Mouse (Mus musculus): Measurements from ENCODE around the gene Lsm3. TPM values are rescaled to one million over a fixed set of nuclear protein-coding genes. Genes with fewer than 3 reads are reported as not detected.

Gene Lsm3
- polyA plus RNA-seq, 1 experiment from 2014 or later: 292 TPM

DNA sequence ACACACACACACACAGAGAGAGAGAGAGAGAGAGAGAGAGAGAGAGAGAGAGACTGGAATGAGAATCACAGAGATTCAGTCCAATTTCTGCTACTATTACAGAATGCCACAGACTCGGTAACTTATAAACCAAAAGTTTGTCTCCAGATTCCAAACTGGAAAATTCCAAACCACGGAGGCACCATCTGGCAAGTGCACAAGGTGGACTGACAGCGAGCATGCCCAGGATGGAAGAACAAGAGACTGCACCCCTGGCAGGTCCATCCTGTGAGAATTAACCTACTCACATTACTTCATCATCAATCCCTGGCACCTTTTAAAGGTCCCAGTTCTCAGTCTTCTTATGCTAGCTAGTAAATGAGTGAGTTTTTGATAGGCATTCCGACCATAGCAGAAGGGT is 18.5 kb downstream of the Lsm3 start:
- no peaks in the 10 kb centered on the region for H3K27me3 ChIP-seq (ENCODE audit: control insufficient read depth, insufficient read depth, low read length)
- 81% methylated on average over 4 of the region's 4 CpGs for WGBS

DNA sequence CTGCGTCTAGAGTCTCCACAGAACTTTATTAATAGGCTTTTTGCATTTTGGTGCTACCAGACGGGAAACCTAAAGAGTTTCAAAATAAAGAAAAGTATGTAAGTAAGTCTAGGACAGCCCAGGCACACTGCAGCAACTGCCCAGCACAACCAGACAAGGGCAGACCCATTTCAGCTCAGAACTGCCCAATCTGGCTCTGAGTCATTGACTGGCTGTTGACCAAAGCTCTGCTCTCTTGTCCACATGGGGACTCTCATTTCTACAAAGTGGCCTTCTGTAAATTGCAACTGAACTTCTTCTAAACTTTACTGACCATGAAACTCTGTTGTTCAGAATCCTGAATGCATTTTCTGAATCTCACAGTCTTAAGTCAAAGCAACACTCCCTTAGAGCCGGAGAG is 19.5 kb downstream of the Lsm3 start:
- Histone ChIP-seq H3K9ac (ENCODE audit: low read length) (no peak overlapping the region), H3K4me1 (ENCODE audit: control insufficient read depth, insufficient read depth, low read length) (no peaks in the 10 kb centered on the region), H3K4me2 (ENCODE audit: low read depth) (no peak overlapping the region), H3K9me3 (ENCODE audit: control insufficient read depth, low read length) (no peaks in the 10 kb centered on the region), H3K27me3 (ENCODE audit: control insufficient read depth, insufficient read depth, low read length) (no peaks in the 10 kb centered on the region), H3K27ac (ENCODE audit: low read depth, low read length) (no peak overlapping the region), H3K36me3 (ENCODE audit: control insufficient read depth, insufficient read depth, low read length) (no peaks in the 10 kb centered on the region), H3K4me3 (ENCODE audit: low read depth, low read length) (no peak overlapping the region)
- DNase-seq (ENCODE audit: low spot score) (no peak), ATAC-seq (ENCODE audit: insufficient read depth, low FRiP score, low TSS enrichment) (no peak)
- WGBS: 81% methylated on average over 3 of the region's 3 CpGs

More for the DNA sequence above, 18.5 kb downstream of the Lsm3 start:
- H3K9me3 ChIP-seq (ENCODE audit: control insufficient read depth, low read length): no peaks in the 10 kb centered on the region
- no peaks in the 10 kb centered on the region for H3K4me1 ChIP-seq (ENCODE audit: control insufficient read depth, insufficient read depth, low read length)
- ATAC-seq (ENCODE audit: insufficient read depth, low FRiP score, low TSS enrichment) (no peak), DNase-seq (ENCODE audit: low spot score) (no peak)
- no peak overlapping the region for H3K9ac ChIP-seq (ENCODE audit: low read length)
- H3K36me3 ChIP-seq (ENCODE audit: control insufficient read depth, insufficient read depth, low read length): no peaks in the 10 kb centered on the region
- no peak overlapping the region for H3K4me2 ChIP-seq (ENCODE audit: low read depth)
- H3K4me3 ChIP-seq (ENCODE audit: low read depth, low read length): no peak overlapping the region
- H3K27ac ChIP-seq (ENCODE audit: low read depth, low read length): no peak overlapping the region

DNA sequence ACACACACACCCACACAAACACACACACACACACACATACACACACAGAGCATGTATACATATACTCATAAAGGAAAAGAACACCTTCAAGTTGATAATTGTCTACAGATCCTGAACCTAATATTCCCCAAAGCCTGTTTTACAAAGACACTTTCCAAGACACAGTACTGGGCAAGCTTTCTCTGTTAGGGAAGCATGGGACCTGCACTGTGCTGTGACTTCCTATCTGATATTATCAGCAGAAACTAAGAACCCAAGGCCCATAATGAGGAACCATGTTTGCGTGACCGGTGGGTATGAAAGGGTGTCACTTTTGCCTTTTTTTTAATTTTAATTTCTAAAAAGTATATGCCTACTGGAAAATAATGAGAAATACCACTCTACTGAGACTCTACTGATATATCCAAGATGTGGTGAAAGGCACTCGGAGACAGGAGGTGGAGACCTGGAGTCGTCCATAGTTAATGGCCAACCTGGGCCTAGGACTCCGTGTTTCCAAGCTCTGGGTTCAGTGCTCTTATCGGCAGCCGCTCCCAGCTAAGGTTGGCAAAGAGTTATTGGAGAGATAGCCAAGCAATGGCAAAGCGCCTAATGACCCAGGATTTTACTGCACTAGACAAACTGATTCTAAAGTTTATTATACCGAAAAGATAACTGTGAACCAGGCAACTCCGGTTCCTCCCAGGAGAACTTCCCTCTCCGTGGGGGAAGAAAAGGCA is 20.5 kb downstream of the Lsm3 start:
- no peaks in the 10 kb centered on the region for H3K27me3 ChIP-seq (ENCODE audit: control insufficient read depth, insufficient read depth, low read length)
- 94% methylated on average over 11 of the region's 11 CpGs for WGBS
- no peaks in the 10 kb centered on the region for H3K9me3 ChIP-seq (ENCODE audit: control insufficient read depth, low read length)
- no peak overlapping the region for H3K4me3 ChIP-seq (ENCODE audit: low read depth, low read length)
- ATAC-seq (ENCODE audit: insufficient read depth, low FRiP score, low TSS enrichment): no peak
- no peak overlapping the region for H3K4me2 ChIP-seq (ENCODE audit: low read depth)
- no peak overlapping the region for H3K27ac ChIP-seq (ENCODE audit: low read depth, low read length)
- no peaks in the 10 kb centered on the region for H3K4me1 ChIP-seq (ENCODE audit: control insufficient read depth, insufficient read depth, low read length)
- no peak for DNase-seq (ENCODE audit: low spot score)
- no peaks in the 10 kb centered on the region for H3K36me3 ChIP-seq (ENCODE audit: control insufficient read depth, insufficient read depth, low read length)
- no peak overlapping the region for H3K9ac ChIP-seq (ENCODE audit: low read length)

DNA sequence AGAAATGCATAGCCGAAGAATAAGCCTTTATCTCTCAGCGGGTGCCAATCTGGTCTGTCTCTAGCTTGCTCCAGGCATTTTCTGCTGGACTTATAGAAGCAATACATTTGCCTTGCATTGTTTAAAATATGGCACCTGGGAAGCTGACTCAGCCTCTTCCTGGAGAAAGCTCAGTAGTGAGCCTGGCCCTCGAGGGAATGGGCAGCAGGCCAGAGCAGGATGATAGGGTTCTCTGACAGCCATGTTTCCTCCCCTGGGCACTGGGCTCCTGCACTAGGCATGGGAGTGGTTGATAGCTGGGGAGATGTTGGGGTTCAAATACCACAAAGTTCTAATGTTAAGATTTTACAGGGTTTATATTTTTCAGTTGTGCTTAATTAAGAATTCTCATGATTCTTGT is 25.5 kb downstream of the Lsm3 start:
- Histone ChIP-seq H3K36me3 (ENCODE audit: control insufficient read depth, insufficient read depth, low read length) (no peaks in the 10 kb centered on the region), H3K9ac (ENCODE audit: low read length) (no peak overlapping the region), H3K4me2 (ENCODE audit: low read depth) (no peak overlapping the region), H3K9me3 (ENCODE audit: control insufficient read depth, low read length) (no peaks in the 10 kb centered on the region), H3K27ac (ENCODE audit: low read depth, low read length) (no peak overlapping the region), H3K27me3 (ENCODE audit: control insufficient read depth, insufficient read depth, low read length) (no peaks in the 10 kb centered on the region), H3K4me1 (ENCODE audit: control insufficient read depth, insufficient read depth, low read length) (no peaks in the 10 kb centered on the region), H3K4me3 (ENCODE audit: low read depth, low read length) (no peak overlapping the region)
- no peak for ATAC-seq (ENCODE audit: insufficient read depth, low FRiP score, low TSS enrichment)
- WGBS: 77% methylated on average over 3 of the region's 3 CpGs
- no peak for DNase-seq (ENCODE audit: low spot score)

GRCm38 (mm10) chr6:91543056-91543455 is 27.3 kb downstream of the Lsm3 start:
- Histone ChIP-seq H3K27ac (ENCODE audit: low read depth, low read length) (no peak overlapping the region), H3K9ac (ENCODE audit: low read length) (no peak overlapping the region), H3K4me2 (ENCODE audit: low read depth) (no peak overlapping the region), H3K27me3 (ENCODE audit: control insufficient read depth, insufficient read depth, low read length) (no peaks in the 10 kb centered on the region), H3K4me1 (ENCODE audit: control insufficient read depth, insufficient read depth, low read length) (no peaks in the 10 kb centered on the region), H3K9me3 (ENCODE audit: control insufficient read depth, low read length) (no peaks in the 10 kb centered on the region), H3K4me3 (ENCODE audit: low read depth, low read length) (no peak overlapping the region), H3K36me3 (ENCODE audit: control insufficient read depth, insufficient read depth, low read length) (no peaks in the 10 kb centered on the region)
- no peak for DNase-seq (ENCODE audit: low spot score)
- ATAC-seq (ENCODE audit: insufficient read depth, low FRiP score, low TSS enrichment): no peak
- 82% methylated on average over 5 of the region's 5 CpGs for WGBS

DNA sequence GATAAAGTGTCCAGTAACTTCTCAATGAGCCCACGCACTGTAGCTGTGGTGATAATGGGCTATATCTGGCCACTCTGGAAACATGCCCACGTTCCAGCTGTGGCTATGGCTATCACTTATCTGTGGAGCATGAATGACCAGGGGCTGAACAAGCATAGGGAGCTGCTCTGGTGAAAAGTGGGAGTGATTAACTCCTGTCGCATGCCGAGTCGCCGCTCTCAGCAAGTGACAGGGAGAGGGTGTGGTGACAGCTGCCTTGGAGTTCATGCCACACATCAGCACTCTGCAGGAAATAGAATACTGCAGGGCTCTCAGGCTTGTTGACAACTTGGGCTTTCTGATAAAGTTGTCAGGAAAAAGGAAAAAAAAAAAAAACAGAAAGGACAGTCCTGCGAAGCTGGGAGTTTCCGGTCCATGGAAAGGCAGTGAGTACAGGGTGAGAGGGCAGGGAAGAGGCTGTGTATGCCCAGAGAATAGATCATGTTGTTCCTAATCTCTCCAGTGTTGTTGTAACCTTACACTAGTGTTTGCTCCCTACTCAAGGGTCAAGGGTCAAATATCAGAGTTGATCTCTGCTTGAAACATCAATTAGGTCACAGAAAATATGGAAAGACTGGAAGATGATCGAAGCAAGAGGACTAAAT is 30.6 kb downstream of the Lsm3 start:
- Histone ChIP-seq H3K4me3 (ENCODE audit: low read depth, low read length) (no peak overlapping the region), H3K9me3 (ENCODE audit: control insufficient read depth, low read length) (no peaks in the 10 kb centered on the region), H3K27ac (ENCODE audit: low read depth, low read length) (no peak overlapping the region), H3K4me1 (ENCODE audit: control insufficient read depth, insufficient read depth, low read length) (no peaks in the 10 kb centered on the region), H3K9ac (ENCODE audit: low read length) (no peak overlapping the region), H3K36me3 (ENCODE audit: control insufficient read depth, insufficient read depth, low read length) (no peaks in the 10 kb centered on the region), H3K4me2 (ENCODE audit: low read depth) (no peak overlapping the region), H3K27me3 (ENCODE audit: control insufficient read depth, insufficient read depth, low read length) (no peaks in the 10 kb centered on the region)
- WGBS: 65% methylated on average over 9 of the region's 9 CpGs
- DNase-seq (ENCODE audit: low spot score) (no peak), ATAC-seq (ENCODE audit: insufficient read depth, low FRiP score, low TSS enrichment) (no peak)

DNA sequence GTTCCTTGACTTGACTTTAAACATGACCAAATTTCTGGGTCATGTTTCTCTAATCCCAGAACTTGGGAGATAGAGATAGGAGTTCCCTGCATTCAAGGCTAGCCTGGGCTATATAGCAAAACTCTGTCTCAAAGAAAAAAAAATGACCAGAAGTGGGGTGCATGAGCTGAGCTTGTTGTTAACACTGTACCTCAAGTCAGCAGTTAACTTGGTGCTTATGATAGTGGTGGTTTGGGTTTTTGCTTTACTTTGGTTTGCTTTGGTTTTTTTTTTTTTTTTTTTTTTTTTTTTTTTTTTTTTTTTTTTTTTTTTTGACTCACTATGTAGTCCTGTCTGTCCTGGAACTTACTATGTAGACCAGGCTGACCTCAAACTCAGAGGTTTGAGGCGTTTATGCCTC is 31.6 kb downstream of the Lsm3 start:
- 39% methylated on average over 1 of the region's 1 CpGs for WGBS
- no peak overlapping the region for H3K27ac ChIP-seq (ENCODE audit: low read depth, low read length)
- H3K4me1 ChIP-seq (ENCODE audit: control insufficient read depth, insufficient read depth, low read length): no peaks in the 10 kb centered on the region
- no peak overlapping the region for H3K4me3 ChIP-seq (ENCODE audit: low read depth, low read length)
- no peaks in the 10 kb centered on the region for H3K27me3 ChIP-seq (ENCODE audit: control insufficient read depth, insufficient read depth, low read length)
- DNase-seq (ENCODE audit: low spot score) (no peak), ATAC-seq (ENCODE audit: insufficient read depth, low FRiP score, low TSS enrichment) (no peak)
- no peak overlapping the region for H3K9ac ChIP-seq (ENCODE audit: low read length)
- H3K4me2 ChIP-seq (ENCODE audit: low read depth): no peak overlapping the region
- no peaks in the 10 kb centered on the region for H3K9me3 ChIP-seq (ENCODE audit: control insufficient read depth, low read length)
- H3K36me3 ChIP-seq (ENCODE audit: control insufficient read depth, insufficient read depth, low read length): no peaks in the 10 kb centered on the region

DNA sequence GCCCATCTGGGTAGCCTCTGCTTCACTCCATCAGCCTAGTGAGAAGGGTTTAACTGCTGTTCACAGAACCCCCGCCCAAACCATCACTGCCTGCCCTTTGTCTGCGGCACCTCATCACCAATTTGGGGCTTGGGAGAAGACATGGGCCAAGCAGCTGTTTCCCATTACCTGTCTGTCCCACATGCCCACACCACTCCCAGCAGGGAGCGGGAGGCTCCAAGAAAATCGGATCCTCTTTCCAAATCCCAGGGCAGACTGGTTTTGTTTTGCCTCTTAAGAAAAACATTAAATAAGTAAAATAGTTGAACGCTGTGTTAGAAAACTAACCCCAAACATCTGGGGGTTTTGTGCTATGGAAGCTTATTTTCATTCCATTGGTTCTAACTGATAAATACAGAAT is 33.9 kb downstream of the Lsm3 start:
- no peak overlapping the region for H3K9ac ChIP-seq (ENCODE audit: low read length)
- ATAC-seq (ENCODE audit: insufficient read depth, low FRiP score, low TSS enrichment): no peak
- H3K27me3 ChIP-seq (ENCODE audit: control insufficient read depth, insufficient read depth, low read length): no peaks in the 10 kb centered on the region
- no peak overlapping the region for H3K4me3 ChIP-seq (ENCODE audit: low read depth, low read length)
- WGBS: 56% methylated on average over 5 of the region's 5 CpGs
- no peak overlapping the region for H3K27ac ChIP-seq (ENCODE audit: low read depth, low read length)
- no peaks in the 10 kb centered on the region for H3K4me1 ChIP-seq (ENCODE audit: control insufficient read depth, insufficient read depth, low read length)
- H3K9me3 ChIP-seq (ENCODE audit: control insufficient read depth, low read length): no peaks in the 10 kb centered on the region
- H3K36me3 ChIP-seq (ENCODE audit: control insufficient read depth, insufficient read depth, low read length): no peaks in the 10 kb centered on the region
- H3K4me2 ChIP-seq (ENCODE audit: low read depth): no peak overlapping the region
- no peak for DNase-seq (ENCODE audit: low spot score)

- DNase-seq (ENCODE audit: low spot score) (no peak), ATAC-seq (ENCODE audit: insufficient read depth, low FRiP score, low TSS enrichment) (no peak)
- Histone ChIP-seq H3K4me3 (ENCODE audit: low read depth, low read length) (no peak overlapping the region), H3K4me2 (ENCODE audit: low read depth) (no peak overlapping the region), H3K9me3 (ENCODE audit: control insufficient read depth, low read length) (no peaks in the 10 kb centered on the region), H3K27me3 (ENCODE audit: control insufficient read depth, insufficient read depth, low read length) (no peaks in the 10 kb centered on the region), H3K4me1 (ENCODE audit: control insufficient read depth, insufficient read depth, low read length) (no peaks in the 10 kb centered on the region), H3K27ac (ENCODE audit: low read depth, low read length) (no peak overlapping the region), H3K36me3 (ENCODE audit: control insufficient read depth, insufficient read depth, low read length) (no peaks in the 10 kb centered on the region), H3K9ac (ENCODE audit: low read length) (no peak overlapping the region)
- 84% methylated on average over 3 of the region's 3 CpGs for WGBS
Observed at GRCm38 (mm10) chr6:91551671-91552070, 35.9 kb downstream of the Lsm3 start.

Measured in neural tube, embryonic 11.5 days (tissue).